Mouse (Mus musculus) stomach, adult 2 months (tissue): ENCODE measurements around the gene Fam102a. TPM values are rescaled to one million over a fixed set of nuclear protein-coding genes. Genes with fewer than 3 reads are reported as not detected.

Experiments
- polyA plus RNA-seq: library from polyadenylated mRNA; depleted of rRNA; stranded (reverse); fragments of >200 nt; gene quantifications from 2 replicates; pipeline ENCODE4 v1.2.3, GENCODE M21; 2012; rRNA removed

The Fam102a gene
- 43.7 and 54.8 TPM in 2 replicates for polyA plus RNA-seq

GRCm38 (mm10) chr2:32534733-32535471, at the start of gene Fam102a:
Gene Fam102a, plus strand, starts transcription at chr2:32535332.

DNA sequence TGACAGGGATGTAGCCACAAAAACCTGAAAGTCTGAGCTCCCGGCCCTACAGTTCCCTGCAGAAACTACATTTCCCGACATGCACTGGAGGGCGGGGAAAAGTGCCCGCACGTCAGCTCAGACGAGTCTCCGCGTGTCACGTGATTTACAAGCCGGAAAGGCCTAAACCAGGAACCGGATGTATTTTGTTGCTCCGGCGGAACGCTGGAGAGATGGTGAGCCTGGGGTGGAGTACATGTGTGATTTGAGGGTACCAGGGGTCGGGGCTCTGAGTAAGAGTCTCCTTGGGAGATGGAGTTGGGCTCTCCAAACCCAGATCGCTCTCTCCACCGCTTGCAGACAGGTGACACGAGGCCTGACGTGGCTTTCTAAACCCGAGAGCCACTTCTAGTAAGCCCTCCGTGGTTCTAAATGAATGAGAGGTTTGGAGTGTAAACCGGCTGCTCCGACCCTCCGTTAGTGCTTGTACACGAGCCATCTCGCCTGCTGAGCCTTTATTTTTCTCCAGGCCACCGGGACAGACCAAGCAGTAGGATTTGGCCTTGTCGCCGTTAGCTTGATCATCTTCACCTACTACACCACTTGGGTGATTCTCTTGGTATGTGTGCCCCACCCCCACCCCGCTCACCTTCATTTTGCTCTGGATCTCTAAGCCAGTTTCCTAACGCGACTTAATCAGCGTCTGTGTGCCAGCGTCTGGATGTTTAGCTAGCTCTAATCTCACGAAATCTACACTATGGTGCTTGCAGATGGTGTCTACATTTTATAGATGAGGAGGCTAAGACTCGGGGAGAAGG, 35.8 kb downstream of the Fam102a start, which contains the start of gene Dpm2:
Dpm2 (plus strand) TSS at position 161 of the 797 bp plus-strand sequence.

GRCm38 (mm10) chr2:32574497-32574896, 39.4 kb downstream of the Fam102a start, which contains the start of gene Pip5kl1:
Gene Pip5kl1, plus strand, starts transcription at chr2:32574797.

GRCm38 (mm10) chr2:32575586-32576160, 40.5 kb downstream of the Fam102a start, which contains the start of gene 9430097D07Rik:
Gene 9430097D07Rik, minus strand, starts transcription at chr2:32575684.

DNA sequence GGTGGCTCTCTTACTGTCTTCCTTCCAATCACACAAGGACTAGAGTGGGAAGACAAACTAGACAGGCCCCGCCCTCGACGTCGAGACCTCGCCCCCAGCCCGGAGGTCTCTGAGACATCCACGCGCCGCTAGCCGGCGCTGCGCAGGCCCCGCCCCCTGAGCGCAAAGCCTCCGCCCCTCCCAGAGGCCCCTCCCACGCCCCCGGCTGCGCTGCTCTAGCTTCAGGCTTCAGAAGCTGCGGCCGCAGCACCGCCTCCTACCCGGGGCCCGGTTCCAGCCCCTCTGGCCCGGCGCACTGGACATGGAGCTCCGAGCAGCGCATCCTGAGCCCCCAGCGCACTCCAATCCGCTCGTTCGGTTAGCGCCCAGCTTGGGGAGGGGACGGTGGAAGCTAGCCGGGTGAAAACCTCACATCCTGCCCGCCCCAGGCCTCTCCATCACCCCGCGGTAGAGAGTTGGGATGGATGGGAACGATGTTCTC, 51.8 kb downstream of the Fam102a start, which contains the start of gene St6galnac4:
St6galnac4 (plus strand) TSS at position 225 of the 481 bp plus-strand sequence.

GRCm38 (mm10) chr2:32599409-32599808, 64.3 kb downstream of the Fam102a start, which contains the start of gene St6galnac6:
Gene St6galnac6, plus strand, starts transcription at chr2:32599709.

Other genes with a start within 250 kb of the Fam102a start
- gene Golga2, start 247.9 kb upstream of the Fam102a start, polyA plus RNA-seq = 22.5 and 23.4 TPM in 2 replicates
- 114 and 127 TPM in 2 replicates for gene Swi5, start 247.3 kb upstream of the Fam102a start, polyA plus RNA-seq
- 89.3 and 95.4 TPM in 2 replicates for gene Ciz1, start 183.0 kb upstream of the Fam102a start, polyA plus RNA-seq
- gene Dnm1, start 182.0 kb upstream of the Fam102a start, polyA plus RNA-seq = 52.3 and 67.7 TPM in 2 replicates
- 181 and 277 TPM in 2 replicates for gene 1110008P14Rik, start 153.4 kb upstream of the Fam102a start, polyA plus RNA-seq
- 3.1 and 5.2 TPM in 2 replicates for gene Lcn2, start 147.1 kb upstream of the Fam102a start, polyA plus RNA-seq
- 10.3 and 18.3 TPM in 2 replicates for gene Ptges2, start 139.4 kb upstream of the Fam102a start, polyA plus RNA-seq
- gene Naif1, start 84.9 kb upstream of the Fam102a start, polyA plus RNA-seq = 1.9 and 2.8 TPM in 2 replicates
- 6.2 and 11.1 TPM in 2 replicates for gene Slc25a25, start 83.9 kb upstream of the Fam102a start, polyA plus RNA-seq
- 86.8 and 96.2 TPM in 2 replicates for gene Dpm2, start 35.5 kb downstream of the Fam102a start, polyA plus RNA-seq
- gene Pip5kl1, start 39.5 kb downstream of the Fam102a start, polyA plus RNA-seq = 0.16 and 0.27 TPM in 2 replicates
- gene 9430097D07Rik, start 40.4 kb downstream of the Fam102a start, polyA plus RNA-seq = not detected in 2 replicates
- 5.9 and 7.3 TPM in 2 replicates for gene St6galnac4, start 51.8 kb downstream of the Fam102a start, polyA plus RNA-seq
- gene St6galnac6, start 64.4 kb downstream of the Fam102a start, polyA plus RNA-seq = 11.4 and 25.4 TPM in 2 replicates
- gene Ak1, start 86.4 kb downstream of the Fam102a start, polyA plus RNA-seq = 29.4 and 34.1 TPM in 2 replicates
- gene Eng, start 111.3 kb downstream of the Fam102a start, polyA plus RNA-seq = 54.6 and 61.2 TPM in 2 replicates
- gene Fpgs, start 168.8 kb downstream of the Fam102a start, polyA plus RNA-seq = 50.8 and 58.7 TPM in 2 replicates
- gene Cdk9, start 177.7 kb downstream of the Fam102a start, polyA plus RNA-seq = 42.2 and 43.4 TPM in 2 replicates
- 7.9 and 8.4 TPM in 2 replicates for gene Sh2d3c, start 185.7 kb downstream of the Fam102a start, polyA plus RNA-seq
- gene 6330409D20Rik, start 205.7 kb downstream of the Fam102a start, polyA plus RNA-seq = 0.15 TPM in 1 of 2 replicates, not detected in the other
- gene Tor2a, start 221.9 kb downstream of the Fam102a start, polyA plus RNA-seq = 45.8 and 55.4 TPM in 2 replicates
- gene Ttc16, start 240.3 kb downstream of the Fam102a start, polyA plus RNA-seq = 0.16 and 0.66 TPM in 2 replicates
- gene Ptrh1, start 240.5 kb downstream of the Fam102a start, polyA plus RNA-seq = 15.0 and 18.2 TPM in 2 replicates
- not detected in 2 replicates for gene Cfap157, start 249.1 kb downstream of the Fam102a start, polyA plus RNA-seq